Mouse (Mus musculus) heart, postnatal 0 days (tissue): ENCODE measurements at regions not wholly inside any gene's neighbourhood (a gene's known extent, or its start where the extent isn't known, plus 50 kb on each side); places are given as distances from the start of the nearest gene placed in this dataset.

ENCODE experiments used
- CTCF ChIP-seq: IDR thresholded peaks from 2 replicates; pipeline ENCODE4 v1.5.1; 2016; ENCODE audit warnings: antibody characterized with exemption, control low read depth, low read depth
- EP300 ChIP-seq: IDR thresholded peaks from 2 replicates; pipeline ENCODE4 v1.6.1; 2016; ENCODE audit warnings: antibody characterized with exemption, low read depth

- TF ChIP-seq CTCF, result no peak
- no peak for TF ChIP-seq EP300
Observed at GRCm38 (mm10) chr2:75352564-75352963, 306.5 kb upstream of the Hnrnpa3 start.
